ENCODE assay signal across 10 mouse cellular contexts in genomic region chr3:95686492-95687167, GRCm38 (mm10). TPM values are rescaled to one million over a fixed set of nuclear protein-coding genes. Genes with fewer than 3 reads are reported as not detected.
DNase-seq lines count a peak whose midpoint lies in the region; ATAC-seq and TF ChIP-seq lines count a peak whose summit lies in the region.
"Had no signal": no experiment of that assay in that cellular context is flagged by ENCODE, and none has a peak within 500 bp of the region (broad histone marks: within the 10 kb centered on the region; RNA-seq: fewer than 3 reads in every experiment).

No protein-coding gene starts in this region.

- H3K27me3 ChIP-seq in kidney, embryonic 15.5 days = no peaks in the 10 kb centered on the region
- H3K27me3 ChIP-seq in kidney, adult 2 months (replicated peaks; ENCODE audit: control insufficient read depth, insufficient read depth, low read length) = no peaks in the 10 kb centered on the region
- H3K27me3 ChIP-seq in embryonic facial prominence, embryonic 15.5 days = no peaks in the 10 kb centered on the region
- peaks cover 21% of the 10 kb centered on the region for H3K27me3 ChIP-seq in hindbrain, embryonic 12.5 days
- peaks cover 8% of the 10 kb centered on the region for H3K27me3 ChIP-seq in midbrain, embryonic 13.5 days

- peak overlapping the region; percentile 51 for H3K4me3 ChIP-seq in kidney, embryonic 15.5 days (replicated peaks)
- no peak overlapping the region for H3K4me3 ChIP-seq in kidney, adult 2 months (ENCODE audit: insufficient read depth, low read depth, low read length)
- H3K4me3 ChIP-seq in embryonic facial prominence, embryonic 15.5 days (replicated peaks) = peak overlapping the region; percentile 48
- 0 out of 2 replicates have a peak overlapping the region, but pooled peaks have one; percentile 34 for H3K4me3 ChIP-seq in hindbrain, embryonic 12.5 days
- no peak overlapping the region for H3K4me3 ChIP-seq in midbrain, embryonic 13.5 days (replicated peaks)

- ATAC-seq in kidney, embryonic 15.5 days (replicated peaks; ENCODE audit: low FRiP score) = peak; percentile 6; the same call in 1 of the 2 replicates
- ATAC-seq in embryonic facial prominence, embryonic 15.5 days (ENCODE audit: insufficient number of reproducible peaks, low FRiP score, low TSS enrichment, low read depth) = 0 out of 2 replicates have a peak, but pooled peaks have one; percentile 0
- ATAC-seq in hindbrain, embryonic 12.5 days (ENCODE audit: low FRiP score) = 0 out of 2 replicates have a peak, but pooled peaks have one; percentile 23
- ATAC-seq in midbrain, embryonic 13.5 days = peak; percentile 21; the same call in 1 of the 2 replicates

- H3K36me3 ChIP-seq in kidney, embryonic 15.5 days = no peaks in the 10 kb centered on the region
- no peaks in the 10 kb centered on the region for H3K36me3 ChIP-seq in kidney, adult 2 months (ENCODE audit: control insufficient read depth, insufficient read depth, low read length)
- H3K36me3 ChIP-seq in embryonic facial prominence, embryonic 15.5 days = no peaks in the 10 kb centered on the region
- H3K36me3 ChIP-seq in hindbrain, embryonic 12.5 days = no peaks in the 10 kb centered on the region
- no peaks in the 10 kb centered on the region for H3K36me3 ChIP-seq in midbrain, embryonic 13.5 days

- H3K9ac ChIP-seq in kidney, embryonic 15.5 days = 0 out of 2 replicates have a peak overlapping the region, but pooled peaks have one; percentile 55
- no peak overlapping the region for H3K9ac ChIP-seq in embryonic facial prominence, embryonic 15.5 days
- peak overlapping the region; percentile 42; the same call in 1 of the 2 replicates for H3K9ac ChIP-seq in hindbrain, embryonic 12.5 days
- H3K9ac ChIP-seq in midbrain, embryonic 13.5 days (replicated peaks) = no peak overlapping the region

- peak overlapping the region; percentile 95 for H3K4me2 ChIP-seq in kidney, embryonic 15.5 days
- peak overlapping the region; percentile 90 for H3K4me2 ChIP-seq in embryonic facial prominence, embryonic 15.5 days (replicated peaks)
- no peak overlapping the region for H3K4me2 ChIP-seq in hindbrain, embryonic 12.5 days (replicated peaks)
- H3K4me2 ChIP-seq in midbrain, embryonic 13.5 days (replicated peaks) = peak overlapping the region; percentile 80

- TF ChIP-seq CTCF in kidney, adult 2 months (conservative IDR thresholded peaks at IDR 0.05; ENCODE audit: insufficient read depth, insufficient read length, low read depth, low read length) = no peak

- DNase-seq in kidney, adult 2 months = no peak
- no peak for DNase-seq in ovary, postnatal 36 days (ENCODE audit: low spot score)
- DNase-seq in ovary, postnatal 10 days (ENCODE audit: low spot score) = no peak
- no peak for DNase-seq in ovary, adult 18-20 months (ENCODE audit: low spot score)
- DNase-seq: cerebellum, adult 8-10 months; kidney, postnatal 10 days had no signal

- peak overlapping the region; percentile 92 for H3K27ac ChIP-seq in kidney, embryonic 15.5 days
- no peak overlapping the region for H3K27ac ChIP-seq in kidney, adult 2 months (ENCODE audit: insufficient read depth, low read depth, low read length)
- peak overlapping the region; percentile 95 for H3K27ac ChIP-seq in embryonic facial prominence, embryonic 15.5 days (replicated peaks)
- no peak overlapping the region for H3K27ac ChIP-seq in hindbrain, embryonic 12.5 days
- H3K27ac ChIP-seq in midbrain, embryonic 13.5 days = no peak overlapping the region

- peaks cover 69% of the 10 kb centered on the region for H3K4me1 ChIP-seq in kidney, embryonic 15.5 days
- H3K4me1 ChIP-seq in kidney, adult 2 months (ENCODE audit: control insufficient read depth, insufficient read depth, low read length) = no peaks in the 10 kb centered on the region; the same call in 1 of the 2 replicates
- H3K4me1 ChIP-seq in embryonic facial prominence, embryonic 15.5 days = peaks cover 59% of the 10 kb centered on the region
- H3K4me1 ChIP-seq in hindbrain, embryonic 12.5 days = peaks cover 34% of the 10 kb centered on the region
- H3K4me1 ChIP-seq in midbrain, embryonic 13.5 days (replicated peaks) = peaks cover 25% of the 10 kb centered on the region

- TF ChIP-seq POLR2A in kidney, adult 2 months (IDR thresholded peaks at IDR 0.05; ENCODE audit: low read depth, low read length) = no peak

- H3K9me3 ChIP-seq in kidney, embryonic 15.5 days (replicated peaks) = no peaks in the 10 kb centered on the region
- no peaks in the 10 kb centered on the region for H3K9me3 ChIP-seq in embryonic facial prominence, embryonic 15.5 days (replicated peaks)
- no peaks in the 10 kb centered on the region for H3K9me3 ChIP-seq in hindbrain, embryonic 12.5 days (replicated peaks)
- 0 out of 2 replicates have a peak, but pooled peaks cover 4% of the 10 kb centered on the region for H3K9me3 ChIP-seq in midbrain, embryonic 13.5 days

- WGBS in kidney, embryonic 15.5 days = 36% methylated on average over 10 of the region's 10 CpGs
- WGBS in kidney, adult 2 months = 60% methylated on average over 10 of the region's 10 CpGs
- 36% methylated on average over 10 of the region's 10 CpGs for WGBS in embryonic facial prominence, embryonic 15.5 days
- 44% methylated on average over 10 of the region's 10 CpGs for WGBS in hindbrain, embryonic 12.5 days
- WGBS in midbrain, embryonic 13.5 days = 43% methylated on average over 10 of the region's 10 CpGs

RNA-seq across cellular contexts. Expression of gene Adamtsl4, which starts 1.1 kb away (rescaled TPM):
- polyA plus RNA-seq in kidney, embryonic 15.5 days (2015; fragmentation: Nextera tagmentation; extraction: Ambion mirVana) = 4.0 and 6.3 TPM in 2 replicates
- polyA plus RNA-seq in kidney, adult 2 months (2012; rRNA removed) = 5.2 and 6.0 TPM in 2 replicates
- polyA plus RNA-seq in embryonic facial prominence, embryonic 15.5 days (2015; fragmentation: Nextera tagmentation; extraction: Ambion mirVana) = 3.8 and 4.2 TPM in 2 replicates
- 0.65 and 1.2 TPM in 2 replicates for polyA plus RNA-seq in hindbrain, embryonic 12.5 days (2016; fragmentation: Nextera tagmentation; extraction: Ambion mirVana)
- 0.68 and 1.9 TPM in 2 replicates for polyA plus RNA-seq in midbrain, embryonic 13.5 days (2015; fragmentation: Nextera tagmentation; extraction: Ambion mirVana)

RNA-seq across cellular contexts. Expression of gene Mcl1, which starts 28.0 kb away (rescaled TPM):
- polyA plus RNA-seq in kidney, embryonic 15.5 days (2015; fragmentation: Nextera tagmentation; extraction: Ambion mirVana) = 51.2 and 54.4 TPM in 2 replicates
- polyA plus RNA-seq in kidney, adult 2 months (2012; rRNA removed) = 31.9 and 43.0 TPM in 2 replicates
- 51.8 and 55.4 TPM in 2 replicates for polyA plus RNA-seq in embryonic facial prominence, embryonic 15.5 days (2015; fragmentation: Nextera tagmentation; extraction: Ambion mirVana)
- 86.4 TPM in 2 replicates for polyA plus RNA-seq in hindbrain, embryonic 12.5 days (2016; fragmentation: Nextera tagmentation; extraction: Ambion mirVana)
- 46.9 and 56.3 TPM in 2 replicates for polyA plus RNA-seq in midbrain, embryonic 13.5 days (2015; fragmentation: Nextera tagmentation; extraction: Ambion mirVana)

RNA-seq across cellular contexts. Expression of gene Ecm1, which starts 52.7 kb away (rescaled TPM):
- 177 and 231 TPM in 2 replicates for polyA plus RNA-seq in kidney, embryonic 15.5 days (2015; fragmentation: Nextera tagmentation; extraction: Ambion mirVana)
- polyA plus RNA-seq in kidney, adult 2 months (2012; rRNA removed) = 494 and 636 TPM in 2 replicates
- polyA plus RNA-seq in embryonic facial prominence, embryonic 15.5 days (2015; fragmentation: Nextera tagmentation; extraction: Ambion mirVana) = 27.8 and 29.9 TPM in 2 replicates
- 12.6 and 13.2 TPM in 2 replicates for polyA plus RNA-seq in hindbrain, embryonic 12.5 days (2016; fragmentation: Nextera tagmentation; extraction: Ambion mirVana)
- 11.3 and 11.8 TPM in 2 replicates for polyA plus RNA-seq in midbrain, embryonic 13.5 days (2015; fragmentation: Nextera tagmentation; extraction: Ambion mirVana)

Comparison
In these comparisons a context has a peak if more than half of its experiments do, and no peak if none do; other contexts are left out.
1. H3K27ac ChIP-seq: peak in kidney, embryonic 15.5 days (single experiment) and embryonic facial prominence, embryonic 15.5 days (single experiment); none in kidney, adult 2 months (single experiment), hindbrain, embryonic 12.5 days (single experiment) and midbrain, embryonic 13.5 days (single experiment).
2. H3K4me3 ChIP-seq: peak in kidney, embryonic 15.5 days (single experiment), embryonic facial prominence, embryonic 15.5 days (single experiment) and hindbrain, embryonic 12.5 days (single experiment); none in kidney, adult 2 months (single experiment) and midbrain, embryonic 13.5 days (single experiment).
3. H3K9ac ChIP-seq: peak in kidney, embryonic 15.5 days (single experiment) and hindbrain, embryonic 12.5 days (single experiment); none in embryonic facial prominence, embryonic 15.5 days (single experiment) and midbrain, embryonic 13.5 days (single experiment).
4. Peak in every context shown above with its lines, with median percentiles within 50 percentile points of each other: ATAC-seq.